Mouse (Mus musculus) embryonic fibroblast, embryonic 13.5 days (primary cell): ENCODE results near the gene Pygb. TPM values are rescaled to one million over a fixed set of nuclear protein-coding genes. Genes with fewer than 3 reads are reported as not detected.

Source experiments
- H3K27ac ChIP-seq: 2 replicates; pipeline ENCODE4 v1.5.1; 2012; ENCODE audit warnings: low read length, control low read depth, inconsistent platforms; ENCODE audit not compliant: insufficient read depth
- H3K4me1 ChIP-seq: 2 replicates; pipeline ENCODE4 v1.6.1; 2011; ENCODE audit warnings: low read length; ENCODE audit not compliant: control insufficient read depth, insufficient read depth
- H3K4me3 ChIP-seq: 2 replicates; pipeline ENCODE4 v1.5.1; 2011; ENCODE audit warnings: mild to moderate bottlenecking, control low read depth, low read length; ENCODE audit not compliant: insufficient read depth
- CTCF ChIP-seq: IDR thresholded peaks from 2 replicates; pipeline ENCODE4 v1.5.1; 2011; ENCODE audit warnings: mild to moderate bottlenecking, control low read depth, low read length, moderate library complexity, borderline replicate concordance; ENCODE audit not compliant: insufficient read depth
- POLR2A ChIP-seq: IDR thresholded peaks from 2 replicates; pipeline ENCODE4 v1.6.1; 2011; ENCODE audit warnings: low read depth, mild to moderate bottlenecking, control low read depth, low read length, moderate library complexity
- polyA plus RNA-seq: library from polyadenylated mRNA; stranded (reverse); fragments of >200 nt; gene quantifications from 2 replicates; pipeline ENCODE4 v1.2.4, GENCODE M21; 2011; ENCODE audit warnings: low read depth; ENCODE audit not compliant: missing spikeins, insufficient read length

Gene Pygb
- polyA plus RNA-seq, 1 experiment = 91.7 TPM

- Histone ChIP-seq H3K27ac (no peak overlapping the region), H3K4me3 (no peak overlapping the region), H3K4me1 (peaks cover 15% of the 10 kb centered on the region)
- TF ChIP-seq CTCF = no peak
- TF ChIP-seq POLR2A = no peak
Measured at GRCm38 (mm10) chr2:150788768-150789550, 2.4 kb downstream of the Pygb start.

DNA sequence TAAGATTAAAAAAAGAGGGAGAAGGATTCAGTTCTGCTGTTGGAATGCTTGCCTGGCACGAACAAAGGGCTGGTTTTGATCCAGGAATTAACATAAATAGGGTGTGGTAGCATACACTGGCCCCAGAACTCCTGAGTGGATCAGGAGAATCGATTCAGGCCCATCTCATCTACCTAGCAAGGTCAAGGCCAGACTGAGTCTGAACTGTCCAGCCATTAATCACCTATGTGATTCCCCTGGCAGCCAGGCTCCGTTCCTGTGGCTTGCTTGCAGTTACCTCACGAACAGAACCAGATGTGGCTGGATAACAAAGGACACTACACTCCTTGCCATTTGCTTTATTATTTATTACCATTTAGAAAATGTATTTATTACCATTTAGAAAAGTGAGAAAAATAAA lies 6.8 kb downstream of the Pygb start:
- Histone ChIP-seq H3K4me3 (no peak overlapping the region), H3K4me1 (peaks cover 6% of the 10 kb centered on the region; the same call in 1 of the 2 replicates), H3K27ac (no peak overlapping the region)
- no peak for TF ChIP-seq CTCF
- TF ChIP-seq POLR2A = no peak

- Histone ChIP-seq H3K4me3 (no peak overlapping the region), H3K4me1 (no peaks in the 10 kb centered on the region), H3K27ac (no peak overlapping the region)
- no peak for TF ChIP-seq POLR2A
- TF ChIP-seq CTCF = no peak
Measured at GRCm38 (mm10) chr2:150798084-150798483, 11.5 kb downstream of the Pygb start.

DNA sequence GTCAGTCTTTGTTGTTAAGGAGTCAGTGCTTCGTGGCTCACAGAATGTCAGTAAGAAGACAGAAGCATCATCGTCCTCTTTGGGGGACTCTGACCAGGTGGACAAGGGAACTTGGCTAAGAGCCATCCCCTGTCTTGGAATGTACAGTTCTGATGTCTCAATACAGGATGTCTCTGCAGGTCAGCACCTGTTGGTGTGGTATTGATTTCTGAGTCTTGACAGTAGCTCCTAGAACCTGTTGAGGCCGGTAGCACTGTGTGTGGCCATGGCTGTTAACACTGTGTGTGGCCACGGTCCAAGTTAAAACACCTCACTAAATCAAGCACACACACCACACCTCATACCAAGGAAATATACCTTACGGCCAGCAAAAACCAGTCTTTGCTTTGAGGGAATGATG lies 14.1 kb downstream of the Pygb start:
- no peak overlapping the region for H3K4me3 ChIP-seq
- no peak overlapping the region for H3K27ac ChIP-seq
- no peak for TF ChIP-seq POLR2A
- no peak for TF ChIP-seq CTCF
- no peaks in the 10 kb centered on the region for H3K4me1 ChIP-seq

- H3K4me1 ChIP-seq = no peaks in the 10 kb centered on the region
Measured at GRCm38 (mm10) chr2:150803035-150803434, 16.5 kb downstream of the Pygb start.

GRCm38 (mm10) chr2:150808381-150808780 lies 21.8 kb downstream of the Pygb start:
- H3K4me1 ChIP-seq = no peaks in the 10 kb centered on the region
- TF ChIP-seq POLR2A = no peak
- no peak for TF ChIP-seq CTCF
- no peak overlapping the region for H3K27ac ChIP-seq
- H3K4me3 ChIP-seq = no peak overlapping the region

More at GRCm38 (mm10) chr2:150803035-150803434, 16.5 kb downstream of the Pygb start:
- Histone ChIP-seq H3K4me3 (no peak overlapping the region), H3K27ac (no peak overlapping the region)
- no peak for TF ChIP-seq POLR2A
- TF ChIP-seq CTCF = no peak

DNA sequence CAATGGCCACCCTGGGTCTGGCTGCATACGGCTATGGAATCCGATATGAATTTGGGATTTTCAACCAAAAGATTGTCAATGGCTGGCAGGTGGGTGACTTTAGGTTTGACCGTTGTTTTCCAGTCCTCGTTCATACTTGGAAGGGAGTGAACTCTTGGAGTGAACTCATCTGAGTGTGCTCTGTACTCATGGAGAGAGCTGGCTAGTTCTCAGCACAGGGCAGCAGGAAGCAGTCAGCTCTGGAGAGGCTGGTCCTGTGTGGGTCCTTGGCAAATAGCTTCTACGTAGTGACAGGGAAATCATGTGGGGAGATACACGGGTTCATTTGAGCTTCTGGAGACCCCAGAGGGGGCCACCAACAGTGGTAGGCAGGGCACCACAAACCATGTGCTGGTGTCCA lies 22.3 kb downstream of the Pygb start:
- TF ChIP-seq POLR2A (no peak), CTCF (no peak)
- no peak overlapping the region for H3K27ac ChIP-seq
- no peak overlapping the region for H3K4me3 ChIP-seq
- no peaks in the 10 kb centered on the region for H3K4me1 ChIP-seq

DNA sequence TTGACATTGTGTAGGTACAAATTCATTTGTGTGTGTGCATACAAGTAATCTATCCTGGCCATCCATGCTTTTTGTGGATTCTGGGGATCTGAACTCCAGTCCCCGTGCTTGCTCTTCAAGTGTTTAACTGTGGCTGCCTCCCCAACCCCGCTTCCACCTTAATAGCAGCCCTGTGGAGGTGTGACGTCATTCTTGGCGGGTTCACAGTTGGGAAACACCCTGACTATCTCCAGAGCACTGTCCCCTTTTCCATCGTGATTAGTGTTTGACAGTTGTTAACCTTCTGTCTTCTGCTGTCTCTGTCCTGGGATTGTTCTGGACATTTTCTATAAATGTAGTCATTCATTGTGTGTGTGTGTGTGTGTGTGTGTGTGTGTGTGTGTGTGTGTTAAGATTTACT lies 24.1 kb downstream of the Pygb start:
- no peak for TF ChIP-seq POLR2A
- no peak for TF ChIP-seq CTCF
- Histone ChIP-seq H3K4me1 (no peaks in the 10 kb centered on the region), H3K27ac (no peak overlapping the region), H3K4me3 (no peak overlapping the region)

GRCm38 (mm10) chr2:150812816-150813215 lies 26.3 kb downstream of the Pygb start:
- TF ChIP-seq CTCF = no peak
- TF ChIP-seq POLR2A = no peak
- no peak overlapping the region for H3K4me3 ChIP-seq
- H3K27ac ChIP-seq = no peak overlapping the region
- H3K4me1 ChIP-seq = no peaks in the 10 kb centered on the region

DNA sequence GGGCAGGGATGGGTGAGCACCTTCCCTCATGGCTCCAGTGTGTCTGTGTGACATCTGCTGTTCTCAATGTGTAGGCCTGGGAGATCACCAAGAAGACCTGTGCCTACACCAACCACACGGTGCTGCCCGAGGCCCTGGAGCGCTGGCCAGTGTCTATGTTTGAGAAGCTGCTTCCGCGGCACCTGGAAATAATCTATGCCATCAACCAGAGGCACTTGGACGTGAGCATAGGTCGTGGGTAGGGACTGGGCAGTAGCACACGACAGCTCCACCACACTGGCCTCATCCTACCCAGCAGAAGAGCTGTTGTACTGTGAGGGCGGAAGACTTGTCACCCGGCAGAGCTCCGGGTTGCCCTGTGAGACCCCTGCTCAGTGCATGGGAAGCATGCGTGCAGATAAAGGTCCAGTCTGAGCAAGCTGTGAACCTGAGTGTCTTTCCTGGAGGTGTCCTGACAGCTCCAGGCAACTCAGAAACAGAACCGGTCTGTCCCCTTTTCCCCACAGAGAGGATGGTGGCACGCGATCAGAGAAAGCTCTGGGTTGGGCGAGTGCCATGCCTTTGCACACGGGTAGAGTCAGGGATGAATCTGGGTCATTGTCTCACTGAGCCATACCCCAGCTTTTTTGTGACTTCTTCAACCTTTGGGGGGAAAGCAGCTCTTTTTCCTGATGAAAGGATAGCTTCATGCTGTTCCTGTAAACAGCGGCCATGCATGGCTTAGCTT lies 30.3 kb downstream of the Pygb start:
- Histone ChIP-seq H3K4me1 (no peaks in the 10 kb centered on the region), H3K4me3 (no peak overlapping the region), H3K27ac (no peak overlapping the region)
- TF ChIP-seq CTCF (no peak), POLR2A (no peak)
